Mouse (Mus musculus) thymus, adult 2 months (tissue): ENCODE measurements at regions not wholly inside any gene's neighbourhood (a gene's known extent, or its start where the extent isn't known, plus 50 kb on each side); places are given as distances from the start of the nearest gene placed in this dataset.

Source experiments
- CTCF ChIP-seq: fragments of 200-500 bp; IDR thresholded peaks from 2 replicates; pipeline ENCODE4 v1.5.1; 2012; ENCODE audit warnings: mild to moderate bottlenecking, control low read depth, low read length, moderate library complexity, borderline replicate concordance; ENCODE audit not compliant: control insufficient read depth, poor library complexity, insufficient read depth; ENCODE audit errors: extremely low read depth
- POLR2A ChIP-seq: fragments of 200-500 bp; IDR thresholded peaks from 2 replicates; pipeline ENCODE4 v1.6.1; 2012; ENCODE audit warnings: mild to moderate bottlenecking, low read length, control low read depth, moderate library complexity; ENCODE audit not compliant: control insufficient read depth, poor library complexity, insufficient read depth; ENCODE audit errors: extremely low read depth

- TF ChIP-seq CTCF (no peak), POLR2A (no peak)
Measured at GRCm38 (mm10) chr3:120675906-120676305, 495.6 kb downstream of the Rwdd3 start.
